Mouse (Mus musculus): ENCODE results near the gene Ppp4c.

GRCm38 (mm10) chr7:126792721-126793443 lies 586 bp upstream of the Ppp4c start:
- TF ChIP-seq CTCF (IDR thresholded peaks at IDR 0.05; ENCODE audit: extremely low read depth, insufficient read length, insufficient replicate concordance, low read depth, low read length) (no peak), POLR2A (IDR thresholded peaks at IDR 0.05; ENCODE audit: low read depth, low read length) (no peak)

Measured in small intestine, adult 2 months (tissue).